Mouse (Mus musculus): ENCODE results near the gene Prdx5.
"Not testable (repeated sequence)": the region's sequence is repeated elsewhere in the genome, so short reads cannot be mapped to it uniquely, and the experiment has no call there.

The Prdx5 gene

DNA sequence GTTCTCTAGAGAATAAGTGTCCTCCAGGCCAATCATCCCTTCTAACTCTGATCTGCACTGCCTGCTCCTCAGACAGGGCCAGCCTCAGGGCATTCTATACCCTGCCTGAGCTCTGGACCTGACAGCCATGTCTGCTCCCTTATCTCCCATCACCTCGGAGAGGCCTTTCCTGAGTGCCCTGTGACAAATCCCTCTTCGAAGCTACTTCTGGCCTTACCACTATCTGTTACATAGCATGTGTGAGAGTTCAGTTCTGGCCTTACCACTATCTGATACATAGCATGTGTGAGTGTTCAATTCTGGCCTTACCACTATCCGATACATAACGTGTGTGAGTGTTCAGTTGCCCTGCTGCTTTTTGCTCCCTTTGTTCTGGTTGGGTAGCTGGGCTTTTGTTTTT lies 5.4 kb upstream of the Prdx5 start:
- DNase-seq = no peak

GRCm38 (mm10) chr19:6914540-6914939 lies 4.6 kb upstream of the Prdx5 start:
- DNase-seq = no peak

DNA sequence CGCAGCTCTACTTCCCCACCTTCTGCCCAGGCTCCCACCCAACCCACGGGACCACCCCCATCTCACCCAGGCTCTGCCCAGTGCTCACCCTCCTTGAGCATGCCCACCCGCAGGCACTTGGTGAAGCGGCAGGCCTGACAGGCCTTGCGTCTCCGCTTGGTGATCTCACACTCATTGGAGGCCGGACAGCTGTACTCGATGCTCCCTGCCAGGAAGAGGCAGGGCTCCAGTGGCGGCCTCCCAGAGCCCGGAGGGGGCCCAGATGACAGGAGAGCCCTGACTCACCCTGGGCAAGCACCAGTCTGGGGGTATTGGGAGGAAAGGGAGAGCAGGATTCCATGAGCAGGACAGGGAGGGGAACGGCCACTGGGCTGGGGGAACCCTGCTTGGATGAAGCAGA lies 4.1 kb upstream of the Prdx5 start:
- DNase-seq = no peak

DNA sequence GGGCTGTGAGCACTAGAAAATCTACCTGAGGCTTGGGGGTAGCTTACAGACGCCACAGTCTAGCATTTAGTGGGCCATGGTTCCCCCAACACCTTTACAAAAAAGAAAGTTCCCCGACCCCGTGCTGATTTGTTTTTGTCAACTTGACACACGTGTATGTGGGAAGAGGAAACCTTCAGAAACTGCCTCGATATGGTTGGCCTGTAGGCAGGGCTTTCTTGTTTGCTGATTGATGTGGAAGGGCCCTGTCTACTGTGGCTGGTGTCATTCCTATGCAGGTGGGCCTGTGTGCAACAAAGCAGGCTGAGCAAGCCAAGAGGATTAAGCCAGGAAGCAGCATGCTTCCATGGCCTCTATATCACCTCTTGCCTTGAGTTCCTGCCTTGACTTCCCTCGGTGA lies 3.1 kb upstream of the Prdx5 start:
- no peak for DNase-seq

GRCm38 (mm10) chr19:6912205-6912970 lies 2.5 kb upstream of the Prdx5 start:
- DNase-seq = no peak

GRCm38 (mm10) chr19:6911101-6912074 lies 1.5 kb upstream of the Prdx5 start:
- peak; percentile 33 for DNase-seq

DNA sequence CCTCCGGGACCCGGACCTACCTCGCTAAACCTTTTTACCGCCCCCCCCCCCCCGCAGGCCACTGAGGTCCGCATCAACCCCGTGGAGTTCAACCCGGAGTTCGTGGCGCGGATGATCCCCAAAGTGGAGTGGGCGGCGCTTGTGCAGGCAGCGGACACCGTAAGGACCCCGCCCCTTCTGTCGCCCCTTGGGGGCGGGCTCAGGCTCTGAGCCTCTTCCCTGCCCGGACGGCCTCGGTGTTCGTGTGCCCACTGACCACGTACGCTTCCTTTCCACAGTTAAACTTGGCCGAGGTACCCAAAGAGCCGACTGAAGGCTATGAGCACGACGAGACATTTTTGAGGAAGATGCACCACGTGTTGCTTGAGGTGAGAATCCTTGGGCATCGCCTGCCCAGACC lies 400 bp upstream of the Prdx5 start:
- peak; percentile 59 for DNase-seq

DNA sequence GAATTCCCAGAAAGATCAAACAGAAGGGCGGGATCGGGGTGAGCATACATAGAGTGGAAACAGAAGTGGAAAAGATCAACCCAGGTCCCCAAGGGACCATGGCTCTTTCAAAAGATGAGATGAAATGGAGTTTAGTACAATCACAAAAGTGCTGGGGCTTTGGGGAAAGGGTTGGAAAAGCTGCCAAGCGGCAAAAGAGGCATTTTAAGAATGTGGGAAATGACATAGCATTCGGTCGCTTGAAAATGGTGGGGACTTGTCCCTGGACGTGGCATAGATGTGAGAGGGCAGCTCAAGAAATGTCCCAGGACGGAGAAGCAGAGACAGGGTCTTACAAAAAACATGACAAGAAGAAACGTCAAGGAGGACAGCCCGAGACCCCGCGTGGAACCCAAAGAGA lies 885 bp downstream of the Prdx5 start:
- DNase-seq = no peak

DNA sequence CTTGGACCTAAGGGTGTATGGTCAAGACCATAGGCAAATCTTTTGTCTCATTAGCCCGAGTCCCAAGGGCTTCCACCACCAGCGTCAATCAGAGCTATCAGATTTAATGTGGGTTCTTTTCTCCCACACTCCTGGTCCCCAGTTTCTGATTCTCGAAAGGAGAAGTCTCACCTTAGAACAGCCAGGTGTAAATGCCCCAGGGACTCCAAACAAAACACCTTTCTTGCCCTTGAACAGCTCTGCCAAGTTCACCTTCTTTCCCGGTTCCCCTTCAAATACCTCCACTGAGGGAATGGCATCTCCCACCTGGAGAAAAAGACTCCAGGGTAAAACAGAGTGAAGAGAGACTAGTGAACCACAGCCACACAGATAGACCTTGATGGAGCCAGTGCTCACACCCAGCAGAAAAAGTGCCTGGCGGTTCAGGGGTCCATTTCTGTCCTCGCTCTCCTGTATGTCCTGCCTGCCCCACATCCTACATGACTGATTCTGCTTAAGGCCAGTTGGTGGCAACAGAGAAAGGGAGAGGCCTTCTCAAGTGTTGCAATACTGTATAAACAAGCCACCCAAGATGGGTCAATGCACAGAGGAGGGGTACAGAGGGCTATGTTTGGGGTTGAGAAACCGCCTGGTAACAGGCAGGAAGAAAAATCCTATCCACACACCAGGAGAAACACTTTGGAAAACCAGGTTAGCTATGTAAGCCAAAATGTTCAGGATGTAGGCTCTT lies 1.9 kb downstream of the Prdx5 start:
- no peak for DNase-seq

DNA sequence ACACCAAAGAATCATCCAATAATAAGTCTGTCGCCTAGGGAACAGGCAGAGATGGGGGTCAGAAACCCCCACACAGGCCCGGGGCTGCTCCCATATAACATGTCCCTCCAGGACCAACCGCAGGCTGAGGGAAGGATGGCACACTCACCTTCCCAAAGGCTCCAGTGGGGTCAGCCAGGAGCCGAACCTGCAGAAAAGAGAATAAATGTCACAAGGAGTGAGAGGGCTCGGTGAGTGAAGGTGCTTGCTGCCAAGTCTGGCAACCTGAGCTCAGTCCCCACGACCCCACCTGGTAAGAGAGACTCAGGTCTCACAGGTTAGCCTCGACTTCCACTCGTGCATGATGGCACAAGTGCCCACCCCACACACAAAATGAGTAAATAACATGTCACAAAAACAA lies 2.8 kb downstream of the Prdx5 start:
- DNase-seq = no peak

- no peak for DNase-seq
Measured at GRCm38 (mm10) chr19:6906199-6906598, 3.7 kb downstream of the Prdx5 start.

- DNase-seq = no peak
Measured at GRCm38 (mm10) chr19:6905498-6906159, 4.3 kb downstream of the Prdx5 start.

GRCm38 (mm10) chr19:6904846-6905245 lies 5.1 kb downstream of the Prdx5 start:
- no peak for DNase-seq

GRCm38 (mm10) chr19:6903031-6903430 lies 6.9 kb downstream of the Prdx5 start:
- no peak for DNase-seq

- no peak for DNase-seq
Measured at GRCm38 (mm10) chr19:6899641-6900040, 10.3 kb downstream of the Prdx5 start.

GRCm38 (mm10) chr19:6895608-6896305 lies 14.1 kb downstream of the Prdx5 start:
- not testable (repeated sequence) for DNase-seq

GRCm38 (mm10) chr19:6893731-6894451 lies 16.0 kb downstream of the Prdx5 start:
- DNase-seq = no peak

DNA sequence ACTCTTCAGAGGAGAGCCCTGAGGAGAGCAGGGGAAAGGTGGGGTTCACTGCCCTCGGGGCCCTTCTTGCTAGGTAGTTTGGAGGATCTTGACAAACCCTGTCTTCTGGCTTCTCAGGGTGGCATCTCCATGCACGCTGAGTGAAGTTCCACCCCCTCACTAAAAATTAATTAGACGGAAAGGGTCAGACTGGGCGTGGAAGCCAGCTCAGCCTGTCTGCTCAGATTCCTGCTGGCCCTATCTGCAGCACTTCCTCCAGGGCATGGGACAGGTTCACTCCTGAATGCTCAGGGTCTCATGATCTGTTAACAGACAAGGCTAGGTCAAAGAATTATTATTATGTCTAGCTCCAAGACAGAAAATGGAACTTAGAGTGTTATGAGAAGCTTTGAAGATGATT lies 17.4 kb downstream of the Prdx5 start:
- no peak for DNase-seq

- no peak for DNase-seq
Measured at GRCm38 (mm10) chr19:6877965-6878364, 31.9 kb downstream of the Prdx5 start.

DNA sequence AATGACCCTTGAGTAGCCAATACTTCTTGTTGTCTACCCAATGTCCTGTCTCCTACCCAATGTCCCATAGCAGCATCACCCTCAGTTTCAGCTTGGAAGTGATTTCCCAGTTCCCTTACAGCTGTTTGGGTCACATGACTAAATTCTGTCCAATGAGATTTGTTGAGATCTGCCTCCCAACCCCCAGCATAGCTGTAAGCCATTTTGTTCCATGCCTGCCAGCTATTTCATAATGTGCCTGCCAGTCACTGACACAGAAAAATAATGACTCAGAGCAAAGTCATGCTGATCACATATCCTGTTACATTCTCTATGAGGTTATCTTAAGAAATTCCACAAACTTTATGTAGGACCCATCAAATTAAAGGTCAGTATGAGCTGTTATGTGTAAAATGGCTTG lies 33.1 kb downstream of the Prdx5 start:
- no peak for DNase-seq

GRCm38 (mm10) chr19:6875834-6876233 lies 34.1 kb downstream of the Prdx5 start:
- no peak for DNase-seq

Data from cerebellum, adult 11 months (tissue).